Mouse (Mus musculus): Measurements from ENCODE around the gene Ism1. TPM values are rescaled to one million over a fixed set of nuclear protein-coding genes. Genes with fewer than 3 reads are reported as not detected.

The Ism1 gene
- polyA plus RNA-seq, 1 experiment from 2014 or later: not detected

Other genes starting within 250 kb of the Ism1 start
- gene Sptlc3, start 184.3 kb upstream of the Ism1 start, polyA plus RNA-seq (2015; fragmentation: Nextera tagmentation; extraction: Ambion mirVana): not detected in 2 replicates

All from liver, embryonic 13.5 days (tissue).